Mouse (Mus musculus) bone marrow, adult 2 months (tissue): ENCODE data around the gene Gm3625.

ENCODE experiments used
- CTCF ChIP-seq: fragments of 200-500 bp; IDR thresholded peaks from 2 replicates; pipeline ENCODE4 v1.5.1; 2011; ENCODE audit warnings: low read length, control low read depth; ENCODE audit not compliant: control insufficient read depth, insufficient read depth
- POLR2A ChIP-seq: fragments of 200-500 bp; IDR thresholded peaks from 2 replicates; pipeline ENCODE4 v1.6.1; 2011; ENCODE audit warnings: low read depth, mild to moderate bottlenecking, control low read depth, low read length, borderline replicate concordance; ENCODE audit not compliant: control insufficient read depth

DNA sequence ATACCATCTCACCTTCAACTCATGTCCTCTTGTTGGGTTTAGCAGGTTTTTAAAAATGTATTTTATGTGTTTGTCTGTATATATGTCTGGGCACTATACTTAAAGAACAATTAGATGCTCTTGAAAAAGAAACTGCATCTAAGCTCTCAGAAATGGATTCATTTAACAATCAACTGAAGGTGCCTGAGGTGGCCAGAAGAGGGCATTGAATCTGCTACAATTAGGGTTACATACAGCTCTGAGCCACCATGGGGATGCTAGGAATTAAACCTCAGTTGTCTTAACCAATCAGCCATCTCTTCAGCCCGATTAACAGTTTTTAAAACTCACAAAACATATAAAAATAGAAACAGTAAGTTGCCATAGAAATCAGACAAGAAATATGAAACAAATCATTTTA is 45.7 kb upstream of the Gm3625 start:
- TF ChIP-seq CTCF (no peak), POLR2A (no peak)
